Mouse (Mus musculus) myocyte (in vitro differentiated cells): ENCODE measurements at regions not wholly inside any gene's neighbourhood (a gene's known extent, or its start where the extent isn't known, plus 50 kb on each side); places are given as distances from the start of the nearest gene placed in this dataset.
A peak's percentile ranks its signal among the peaks of the same experiment; 100 is the strongest.

Source experiments
- H3K27me3 ChIP-seq: one replicate; pipeline ENCODE4 v1.6.1; 2011; ENCODE audit not compliant: control insufficient read depth, insufficient read depth, insufficient read length
- H3K36me3 ChIP-seq: one replicate; pipeline ENCODE4 v1.6.1; 2011; ENCODE audit not compliant: control insufficient read depth, insufficient read depth
- H3K4me2 ChIP-seq: one replicate; pipeline ENCODE4 v1.6.1; 2011; ENCODE audit warnings: low read depth, control low read depth
- H3K4me3 ChIP-seq: one replicate; pipeline ENCODE4 v1.5.1; 2011; ENCODE audit warnings: mild to moderate bottlenecking, control low read depth, moderate library complexity
- H3K79me2 ChIP-seq: one replicate; pipeline ENCODE4 v1.6.1; 2011; ENCODE audit not compliant: control insufficient read depth, insufficient read depth
- H3ac ChIP-seq: one replicate; pipeline ENCODE4 v1.6.1; 2011; ENCODE audit not compliant: control insufficient read depth, insufficient read length
- MYOD1 ChIP-seq, 3 experiments: IDR thresholded peaks; one replicate each; pipeline ENCODE4 v1.6.1; 2011; ENCODE audit warnings: control low read depth in 2 of 3, low read depth in 2 of 3, mild to moderate bottlenecking in 2 of 3, moderate library complexity in 1 of 3; ENCODE audit not compliant: insufficient read length in 2 of 3, control insufficient read depth in 1 of 3
- SRF ChIP-seq: IDR thresholded peaks from one replicate; pipeline ENCODE4 v1.6.1; 2011; ENCODE audit warnings: low read depth; ENCODE audit not compliant: control insufficient read depth, insufficient read length
- TCF12 ChIP-seq: IDR thresholded peaks from one replicate; pipeline ENCODE4 v1.6.1; 2011; ENCODE audit warnings: mild to moderate bottlenecking, control low read depth; ENCODE audit not compliant: poor library complexity, insufficient read depth, severe bottlenecking
- TCF3 ChIP-seq: IDR thresholded peaks from one replicate; pipeline ENCODE4 v1.6.1; 2011; ENCODE audit warnings: low read depth, control low read depth; ENCODE audit not compliant: insufficient read length
- USF1 ChIP-seq: IDR thresholded peaks from one replicate; pipeline ENCODE4 v1.6.1; 2011; ENCODE audit warnings: low read depth, mild to moderate bottlenecking, control low read depth, moderate library complexity

GRCm38 (mm10) chr8:56392158-56392557 lies 97.8 kb downstream of the Hpgd start:
- H3ac ChIP-seq = no peak overlapping the region
- no peak overlapping the region for H3K4me3 ChIP-seq
- H3K27me3 ChIP-seq = no peaks in the 10 kb centered on the region
- no peak overlapping the region for H3K4me2 ChIP-seq
- no peak for TF ChIP-seq SRF
- TF ChIP-seq MYOD1 (IDR thresholded peaks at IDR 0.05; ENCODE audit: control insufficient read depth in 1 of 3, insufficient read length in 2 of 3, low read depth in 2 of 3) = no peak
- no peak for TF ChIP-seq TCF12
- no peak for TF ChIP-seq TCF3
- peak; percentile 54 for TF ChIP-seq USF1
- no peaks in the 10 kb centered on the region for H3K79me2 ChIP-seq
- no peaks in the 10 kb centered on the region for H3K36me3 ChIP-seq
